Mouse (Mus musculus): ENCODE data around the gene Creld2.

DNA sequence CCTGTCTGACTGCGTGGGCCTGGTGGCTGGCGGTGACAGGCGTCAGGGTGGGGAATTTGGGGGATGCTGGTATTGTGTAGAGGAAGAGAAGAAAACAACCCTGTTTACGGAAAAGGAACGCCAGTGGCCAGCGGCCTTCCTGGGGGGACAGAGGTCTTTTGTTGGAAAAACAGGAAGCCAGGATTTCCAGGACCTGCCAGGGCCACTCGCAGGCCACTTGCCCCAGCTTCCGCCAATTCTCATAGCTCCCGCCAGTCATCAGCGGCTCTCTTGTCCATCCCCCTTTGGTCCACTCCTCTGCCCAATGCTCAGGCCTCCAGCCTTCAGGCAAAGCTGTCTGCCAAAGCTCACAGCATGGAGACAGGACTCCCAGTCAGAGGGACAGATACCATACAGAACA is 20.7 kb downstream of the Creld2 start:
- TF ChIP-seq CTCF (IDR thresholded peaks at IDR 0.05; ENCODE audit: extremely low read depth, insufficient read depth, insufficient read length, insufficient replicate concordance) (no peak), POLR2A (IDR thresholded peaks at IDR 0.05; ENCODE audit: low read depth, low read length) (no peak)

All from spleen, adult 2 months (tissue).